Mouse (Mus musculus): ENCODE measurements around the gene Egfr. TPM values are rescaled to one million over a fixed set of nuclear protein-coding genes. Genes with fewer than 3 reads are reported as not detected.

Gene Egfr
- total and polyA plus RNA-seq, 3 experiments = 0.26 TPM; not detected in 2

- Histone ChIP-seq H3K9ac (ENCODE audit: insufficient read depth, low read depth) (no peak overlapping the region), H3K36me3 (replicated peaks in 1 of 2; ENCODE audit: control insufficient read depth in 1 of 2, insufficient read depth in 1 of 2, low read length in 1 of 2) (no peaks in the 10 kb centered on the region), H3K9me3 (replicated peaks; ENCODE audit: low read length) (no peaks in the 10 kb centered on the region), H3K4me2 (ENCODE audit: insufficient read depth, low read depth, poor library complexity, severe bottlenecking) (no peak overlapping the region), H3K27ac (ENCODE audit: insufficient read depth, low read depth) (no peak overlapping the region), H3K27me3 (replicated peaks) (peaks cover 4% of the 10 kb centered on the region), H3K79me2 (replicated peaks; ENCODE audit: control insufficient read depth, extremely low read depth, insufficient read depth, poor library complexity, severe bottlenecking) (no peaks in the 10 kb centered on the region), H3K4me3 (replicated peaks in 1 of 3; ENCODE audit: low read depth in 2 of 3, low read length in 2 of 3, poor library complexity in 1 of 3) (no peak overlapping the region), H3K4me1 (ENCODE audit: control insufficient read depth in 1 of 2, insufficient read depth in 2 of 2) (peaks cover 2 to 19% of the 10 kb centered on the region in 2 experiments)
- no peak for DNase-seq (ENCODE audit: extremely low read depth)
- no peak for TF ChIP-seq JUND (conservative IDR thresholded peaks at IDR 0.05; ENCODE audit: low read depth, low read length)
- no peak for TF ChIP-seq MAFK (IDR thresholded peaks at IDR 0.05; ENCODE audit: insufficient replicate concordance, low read length)
- no peak for TF ChIP-seq PAX5 (IDR thresholded peaks at IDR 0.05; ENCODE audit: low read length)
- TF ChIP-seq MAZ (IDR thresholded peaks at IDR 0.05; ENCODE audit: low read depth, low read length) = no peak
- no peak for TF ChIP-seq MYC (IDR thresholded peaks at IDR 0.05; ENCODE audit: low read depth, low read length)
- no peak for TF ChIP-seq IRF4 (IDR thresholded peaks at IDR 0.05; ENCODE audit: low read depth, low read length)
- TF ChIP-seq TBP (conservative IDR thresholded peaks at IDR 0.05; ENCODE audit: low read depth, low read length) = no peak
- no peak for TF ChIP-seq ETS1 (conservative IDR thresholded peaks at IDR 0.05; ENCODE audit: low read depth, low read length)
- TF ChIP-seq TCF12 (IDR thresholded peaks at IDR 0.05; ENCODE audit: low read depth, low read length) = no peak
- no peak for TF ChIP-seq MEF2A (IDR thresholded peaks at IDR 0.05; ENCODE audit: borderline replicate concordance, low read depth, low read length)
- TF ChIP-seq JUN (IDR thresholded peaks at IDR 0.05; ENCODE audit: insufficient read depth, low read depth, low read length) = no peak
- no peak for TF ChIP-seq RAD21 (IDR thresholded peaks at IDR 0.05; ENCODE audit: low read depth, low read length)
- TF ChIP-seq CHD1 (IDR thresholded peaks at IDR 0.05; ENCODE audit: low read depth, low read length) = no peak
- no peak for TF ChIP-seq ZC3H11A (IDR thresholded peaks at IDR 0.05; ENCODE audit: low read depth, low read length)
- no peak for TF ChIP-seq GABPA (IDR thresholded peaks at IDR 0.05; ENCODE audit: insufficient replicate concordance, low read depth, low read length)
- TF ChIP-seq NELFE (IDR thresholded peaks at IDR 0.05; ENCODE audit: low read depth, low read length) = no peak
- no peak for TF ChIP-seq SIN3A (IDR thresholded peaks at IDR 0.05; ENCODE audit: low read length)
- no peak for TF ChIP-seq HCFC1 (IDR thresholded peaks at IDR 0.05; ENCODE audit: low read depth, low read length)
- no peak for TF ChIP-seq SMC3 (IDR thresholded peaks at IDR 0.05; ENCODE audit: low read depth, low read length)
- dilution Hi-C loops (cut with MboI; ENCODE audit: extremely low pct_ligation_motif_present, extremely low pct_unique_long_range_greater_than_20kb, low sequenced_read_pairs) (no loop called here), in situ Hi-C loops (cut with MboI; ENCODE audit: low pct_ligation_motif_present, low pct_unique_long_range_greater_than_20kb, low sequenced_read_pairs) (loop anchor here (25.0 kb wide), 1 partner anchor 195 kb away; no protein-coding TSS in a partner anchor)
These were observed 9.8 kb upstream of the Egfr start for GRCm38 (mm10) chr11:16742251-16742650.

GRCm38 (mm10) chr11:16742821-16743220 is 9.2 kb upstream of the Egfr start:
- no peak for DNase-seq (ENCODE audit: extremely low read depth)
- Histone ChIP-seq H3K4me1 (ENCODE audit: control insufficient read depth in 1 of 2, insufficient read depth in 2 of 2) (peaks cover 2 to 19% of the 10 kb centered on the region in 2 experiments), H3K4me2 (ENCODE audit: insufficient read depth, low read depth, poor library complexity, severe bottlenecking) (no peak overlapping the region), H3K9me3 (replicated peaks; ENCODE audit: low read length) (no peaks in the 10 kb centered on the region), H3K79me2 (replicated peaks; ENCODE audit: control insufficient read depth, extremely low read depth, insufficient read depth, poor library complexity, severe bottlenecking) (no peaks in the 10 kb centered on the region), H3K36me3 (replicated peaks in 1 of 2; ENCODE audit: control insufficient read depth in 1 of 2, insufficient read depth in 1 of 2, low read length in 1 of 2) (no peaks in the 10 kb centered on the region), H3K27ac (ENCODE audit: insufficient read depth, low read depth) (no peak overlapping the region), H3K27me3 (replicated peaks) (peaks cover 4% of the 10 kb centered on the region), H3K9ac (ENCODE audit: insufficient read depth, low read depth) (no peak overlapping the region), H3K4me3 (replicated peaks in 1 of 3; ENCODE audit: low read depth in 2 of 3, low read length in 2 of 3, poor library complexity in 1 of 3) (no peak overlapping the region)
- in situ Hi-C loops (cut with MboI; ENCODE audit: low pct_ligation_motif_present, low pct_unique_long_range_greater_than_20kb, low sequenced_read_pairs) (loop anchor here (25.0 kb wide), 1 partner anchor 194 kb away; no protein-coding TSS in a partner anchor), dilution Hi-C loops (cut with MboI; ENCODE audit: extremely low pct_ligation_motif_present, extremely low pct_unique_long_range_greater_than_20kb, low sequenced_read_pairs) (no loop called here)
- TF ChIP-seq ETS1 (conservative IDR thresholded peaks at IDR 0.05; ENCODE audit: low read depth, low read length) (no peak), TCF12 (IDR thresholded peaks at IDR 0.05; ENCODE audit: low read depth, low read length) (no peak), RAD21 (IDR thresholded peaks at IDR 0.05; ENCODE audit: low read depth, low read length) (peak; percentile 22), PAX5 (IDR thresholded peaks at IDR 0.05; ENCODE audit: low read length) (no peak), IRF4 (IDR thresholded peaks at IDR 0.05; ENCODE audit: low read depth, low read length) (no peak)

All from CH12.LX (cell line).